In the genomic region with DNA sequence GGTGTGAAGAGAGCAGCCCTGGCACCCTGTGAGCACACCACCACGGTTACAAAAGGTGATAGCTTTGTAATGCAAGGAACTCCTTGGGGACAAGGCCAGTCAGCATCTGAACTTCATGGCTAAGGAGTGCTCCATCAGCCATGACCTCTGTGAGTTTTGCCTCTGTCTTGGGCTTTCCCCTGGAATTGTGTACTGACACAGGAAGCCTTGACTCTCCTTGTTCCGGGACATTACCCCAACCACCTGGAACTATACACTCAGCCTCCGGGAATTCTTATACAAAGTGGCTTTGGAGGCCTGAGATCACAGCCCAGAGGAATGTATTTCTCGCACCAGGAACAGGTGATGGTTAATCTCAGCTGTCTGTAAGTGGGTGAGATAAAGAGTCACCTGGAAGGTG, we compare ENCODE assay signal across 21 mouse cellular contexts.
DNase-seq lines count a peak whose midpoint lies in the region; ATAC-seq lines count a peak whose summit lies in the region.
"Had no signal": no experiment of that assay in that cellular context is flagged by ENCODE, and none has a peak within 500 bp of the region (broad histone marks: within the 10 kb centered on the region; RNA-seq: fewer than 3 reads in every experiment).

No protein-coding gene starts in this region.

- 36% methylated on average over 4 of the region's 4 CpGs for WGBS in kidney, embryonic 16.5 days
- WGBS in lung, embryonic 16.5 days, result 45% methylated on average over 4 of the region's 4 CpGs
- WGBS in midbrain, embryonic 13.5 days, result 78% methylated on average over 4 of the region's 4 CpGs

- H3K27me3 ChIP-seq in kidney, embryonic 16.5 days (ENCODE audit: insufficient read depth, low read length), result no peaks in the 10 kb centered on the region
- H3K27me3 ChIP-seq in lung, embryonic 16.5 days (ENCODE audit: control insufficient read depth, insufficient read depth, low read depth, low read length), result no peaks in the 10 kb centered on the region
- no peaks in the 10 kb centered on the region for H3K27me3 ChIP-seq in midbrain, embryonic 13.5 days
- H3K27me3 ChIP-seq: CH12.LX; embryonic facial prominence, embryonic 15.5 days; heart, embryonic 13.5 days; hindbrain, embryonic 15.5 days had no signal

- peaks cover 21% of the 10 kb centered on the region for H3K4me1 ChIP-seq in kidney, embryonic 16.5 days (ENCODE audit: insufficient read depth, low read length)
- peaks cover 32% of the 10 kb centered on the region for H3K4me1 ChIP-seq in lung, embryonic 16.5 days (replicated peaks; ENCODE audit: control insufficient read depth, insufficient read depth, low read length)
- H3K4me1 ChIP-seq in midbrain, embryonic 13.5 days (replicated peaks), result peaks cover 16% of the 10 kb centered on the region

- no peak overlapping the region for H3K9ac ChIP-seq in kidney, embryonic 16.5 days (replicated peaks; ENCODE audit: low read length)
- H3K9ac ChIP-seq in lung, embryonic 16.5 days (ENCODE audit: low read length), result 0 out of 2 replicates have a peak overlapping the region, but pooled peaks have one; percentile 30
- H3K9ac ChIP-seq in midbrain, embryonic 13.5 days (replicated peaks), result no peak overlapping the region
- H3K9ac ChIP-seq: embryonic facial prominence, embryonic 15.5 days; heart, embryonic 13.5 days; hindbrain, embryonic 15.5 days had no signal

- H3K9me3 ChIP-seq in kidney, embryonic 16.5 days (ENCODE audit: low read length), result no peaks in the 10 kb centered on the region
- no peaks in the 10 kb centered on the region for H3K9me3 ChIP-seq in lung, embryonic 16.5 days (ENCODE audit: control insufficient read depth, low read length)
- no peaks in the 10 kb centered on the region for H3K9me3 ChIP-seq in midbrain, embryonic 13.5 days
- H3K9me3 ChIP-seq: embryonic facial prominence, embryonic 15.5 days; forebrain, embryonic 10.5 days; G1E; heart, embryonic 13.5 days; hindbrain, embryonic 15.5 days had no signal

- no peak for DNase-seq in kidney, adult 9 months
- DNase-seq in lung, postnatal 14 days, result no peak
- DNase-seq in ZHBTc4 (ENCODE audit: low read depth, low spot score), result peak; percentile 89
- DNase-seq: adrenal gland, adult 2 months; adrenal gland, postnatal 36 days; cerebellum, adult 2 months; cerebellum, postnatal 10 days; gastrocnemius, postnatal 36 days; heart, adult 11 months; heart, postnatal 36 days had no signal

- no peak overlapping the region for H3K4me2 ChIP-seq in kidney, embryonic 16.5 days (replicated peaks; ENCODE audit: low read depth, low read length)
- peak overlapping the region; percentile 7; the same call in 1 of the 2 replicates for H3K4me2 ChIP-seq in lung, embryonic 16.5 days (ENCODE audit: low read depth, low read length)
- H3K4me2 ChIP-seq in midbrain, embryonic 13.5 days (replicated peaks), result no peak overlapping the region
- H3K4me2 ChIP-seq: embryonic facial prominence, embryonic 15.5 days; heart, embryonic 13.5 days; hindbrain, embryonic 15.5 days had no signal

- peak; percentile 52; the same call in 1 of the 2 replicates for ATAC-seq in kidney, embryonic 16.5 days (ENCODE audit: low FRiP score, low TSS enrichment)
- no peak for ATAC-seq in lung, embryonic 16.5 days (ENCODE audit: low read depth)
- ATAC-seq in midbrain, embryonic 13.5 days, result no peak
- ATAC-seq: forebrain, embryonic 14.5 days had no signal

- H3K4me3 ChIP-seq in kidney, embryonic 16.5 days (ENCODE audit: low read length), result no peak overlapping the region
- H3K4me3 ChIP-seq in lung, embryonic 16.5 days (ENCODE audit: low read length), result no peak overlapping the region
- no peak overlapping the region for H3K4me3 ChIP-seq in midbrain, embryonic 13.5 days (replicated peaks)
- H3K4me3 ChIP-seq: embryonic facial prominence, embryonic 15.5 days; erythroblast, embryonic 14.5 days; forebrain, embryonic 10.5 days; heart, embryonic 13.5 days; hindbrain, embryonic 15.5 days had no signal

- no peak overlapping the region for H3K27ac ChIP-seq in kidney, embryonic 16.5 days (ENCODE audit: low read length)
- H3K27ac ChIP-seq in lung, embryonic 16.5 days (ENCODE audit: low read length), result peak overlapping the region; percentile 89
- no peak overlapping the region for H3K27ac ChIP-seq in midbrain, embryonic 13.5 days
- H3K27ac ChIP-seq: embryonic facial prominence, embryonic 15.5 days; forebrain, embryonic 10.5 days; heart, embryonic 13.5 days; hindbrain, embryonic 15.5 days had no signal

- H3K36me3 ChIP-seq in kidney, embryonic 16.5 days (ENCODE audit: insufficient read depth, low read length), result no peaks in the 10 kb centered on the region
- H3K36me3 ChIP-seq in lung, embryonic 16.5 days (ENCODE audit: control insufficient read depth, insufficient read depth, low read length), result no peaks in the 10 kb centered on the region
- no peaks in the 10 kb centered on the region for H3K36me3 ChIP-seq in midbrain, embryonic 13.5 days
- H3K36me3 ChIP-seq: embryonic facial prominence, embryonic 15.5 days; forebrain, embryonic 10.5 days; G1E; heart, embryonic 13.5 days; hindbrain, embryonic 15.5 days had no signal
